Mouse (Mus musculus) mature B cell (primary cell): ENCODE measurements around the gene Gpld1.

Source experiments
- in situ Hi-C: fragments of 300-500 bp; cut with MboI; formaldehyde crosslinking; loops from 2 replicates; pipeline ENCODE4 v1.14.3; 2019

Gpld1 gene

GRCm38 (mm10) chr13:24942512-24943282 lies at the start of gene Gpld1:
TSS of gene Gpld1 (plus strand) at chr13:24943152.
- in situ Hi-C loops = no loop called here

GRCm38 (mm10) chr13:24893880-24894279 lies 49.1 kb upstream of the Gpld1 start:
- in situ Hi-C loops = no loop called here

DNA sequence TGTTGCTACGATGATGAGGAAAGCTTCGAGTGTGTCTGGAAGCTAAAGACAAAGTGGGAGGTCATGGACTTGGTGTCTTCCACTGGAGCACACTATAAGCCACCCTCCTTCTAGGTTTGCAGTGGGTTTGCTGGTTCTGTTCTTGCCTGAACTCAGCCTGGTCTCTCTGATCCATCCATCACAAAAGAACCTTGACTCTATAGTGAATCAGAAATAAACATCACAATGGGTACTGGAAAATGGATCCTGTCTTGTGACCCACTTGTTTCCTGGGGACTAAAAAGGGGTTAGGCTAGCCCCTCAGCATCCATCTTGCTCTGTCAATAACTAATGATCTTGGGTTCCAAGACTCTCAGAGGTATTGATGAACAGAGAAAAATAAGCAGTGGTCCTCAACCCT lies 41.0 kb upstream of the Gpld1 start:
- in situ Hi-C loops = no loop called here

DNA sequence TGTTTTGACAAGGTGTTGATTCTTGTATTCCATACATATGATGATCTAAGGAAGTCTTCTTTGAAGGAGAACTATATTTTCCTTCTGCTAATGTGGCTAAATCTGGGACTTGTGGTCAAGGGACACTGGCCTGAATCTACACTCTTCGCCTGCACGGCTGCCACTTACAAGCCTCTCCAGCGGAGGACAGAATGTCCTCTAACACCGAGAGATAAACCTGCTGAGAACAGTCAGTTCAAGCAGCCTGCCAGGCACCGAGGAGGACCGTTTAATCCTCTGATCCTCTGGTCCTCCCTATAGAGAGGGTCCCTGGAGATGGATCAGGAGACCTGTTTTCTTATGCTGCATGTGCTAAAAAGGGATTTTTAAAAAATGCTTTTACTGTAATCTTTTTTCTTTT lies 39.5 kb upstream of the Gpld1 start:
- in situ Hi-C loops = no loop called here

DNA sequence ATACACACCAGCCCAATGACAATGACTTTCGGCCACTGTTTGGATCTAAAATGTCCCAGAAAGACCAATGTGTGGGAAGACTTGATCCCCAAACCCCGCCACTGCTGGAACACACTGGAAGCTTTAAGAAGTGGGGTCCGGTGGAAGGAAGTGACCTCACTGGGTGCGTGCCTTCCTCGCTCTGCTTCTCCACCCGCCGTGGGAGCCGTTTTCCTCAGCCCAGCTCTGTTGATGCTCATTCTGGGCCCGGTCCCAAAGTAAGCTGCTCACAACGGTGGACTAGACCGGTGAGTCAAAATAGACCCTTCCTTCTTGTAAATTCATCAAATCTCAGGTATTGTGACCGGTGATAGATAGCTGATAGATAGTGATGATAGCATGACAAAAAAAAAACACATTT lies 37.5 kb upstream of the Gpld1 start:
- in situ Hi-C loops = no loop called here

GRCm38 (mm10) chr13:24906831-24907570 lies 36.0 kb upstream of the Gpld1 start:
- in situ Hi-C loops = no loop called here

- in situ Hi-C loops = no loop called here
Measured at GRCm38 (mm10) chr13:24909112-24909511, 33.8 kb upstream of the Gpld1 start.

DNA sequence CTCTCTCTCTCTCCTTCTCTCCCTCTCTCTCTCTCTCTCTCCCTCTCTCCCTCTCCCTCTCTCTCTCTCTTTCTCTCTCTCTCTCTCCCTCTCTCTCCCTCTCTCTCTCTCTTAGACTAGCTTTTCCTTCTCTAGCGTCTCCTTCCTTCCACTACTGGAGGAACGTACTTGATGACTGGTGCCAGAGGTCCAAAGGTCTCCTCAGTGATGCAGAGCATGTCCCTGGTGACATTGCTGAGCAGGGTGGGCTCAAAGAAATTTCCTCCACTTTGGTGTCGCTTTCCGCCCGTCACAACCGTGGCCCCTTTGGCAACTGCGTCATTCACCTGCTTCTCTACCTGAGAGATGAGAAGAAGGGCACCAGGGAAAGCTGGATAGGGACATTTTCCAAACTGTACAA lies 29.4 kb upstream of the Gpld1 start:
- in situ Hi-C loops = no loop called here

- in situ Hi-C loops = no loop called here
Measured at GRCm38 (mm10) chr13:24914915-24915314, 28.0 kb upstream of the Gpld1 start.

GRCm38 (mm10) chr13:24915831-24916230 lies 27.1 kb upstream of the Gpld1 start:
- in situ Hi-C loops = no loop called here

GRCm38 (mm10) chr13:24920333-24920977 lies 22.5 kb upstream of the Gpld1 start:
- in situ Hi-C loops = loop anchor here (10.0 kb wide), 1 partner anchor 436 kb away; no protein-coding TSS in a partner anchor

DNA sequence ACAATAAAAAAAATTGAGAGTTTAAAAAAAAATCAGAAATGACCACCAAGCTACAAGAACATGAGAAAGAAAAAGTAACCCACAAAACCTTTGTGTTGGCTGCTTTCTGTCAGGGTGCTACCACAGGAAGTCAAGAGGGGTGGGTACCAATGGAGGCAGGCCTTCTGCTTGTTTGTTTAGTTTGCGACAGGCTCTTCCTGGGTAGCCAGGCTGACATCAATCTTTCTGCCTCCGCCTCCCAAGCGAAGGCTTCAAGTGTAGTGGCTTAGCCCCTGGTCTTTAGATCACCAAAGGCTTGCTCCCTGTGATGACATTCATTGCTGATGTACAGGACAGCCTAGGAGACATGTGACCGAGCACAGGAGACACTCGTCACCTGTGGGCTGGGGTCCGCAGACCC lies 21.7 kb upstream of the Gpld1 start:
- in situ Hi-C loops = loop anchor here (10.0 kb wide), 1 partner anchor 436 kb away; no protein-coding TSS in a partner anchor

DNA sequence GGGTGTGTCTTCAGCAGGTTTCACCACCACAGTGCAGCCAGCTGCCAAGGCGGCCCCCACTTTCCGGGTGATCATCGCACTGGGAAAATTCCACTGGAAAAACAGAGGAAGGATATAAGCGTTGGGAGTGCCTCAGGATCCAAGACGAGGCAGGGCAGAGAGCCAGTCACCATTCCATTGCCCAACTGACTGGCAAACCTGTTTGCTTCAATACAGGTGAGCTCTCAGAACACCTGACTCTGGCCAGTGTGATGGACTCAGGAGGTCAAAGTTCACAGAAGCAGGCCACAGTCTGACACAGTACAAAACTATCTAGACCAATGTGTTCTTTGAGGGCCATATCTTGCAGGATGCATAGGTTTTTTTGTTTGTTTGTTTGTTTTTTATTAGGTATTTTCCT lies 19.0 kb upstream of the Gpld1 start:
- in situ Hi-C loops = loop anchor here (10.0 kb wide), 1 partner anchor 439 kb away; no protein-coding TSS in a partner anchor

GRCm38 (mm10) chr13:24930591-24930990 lies 12.4 kb upstream of the Gpld1 start:
- in situ Hi-C loops = no loop called here

DNA sequence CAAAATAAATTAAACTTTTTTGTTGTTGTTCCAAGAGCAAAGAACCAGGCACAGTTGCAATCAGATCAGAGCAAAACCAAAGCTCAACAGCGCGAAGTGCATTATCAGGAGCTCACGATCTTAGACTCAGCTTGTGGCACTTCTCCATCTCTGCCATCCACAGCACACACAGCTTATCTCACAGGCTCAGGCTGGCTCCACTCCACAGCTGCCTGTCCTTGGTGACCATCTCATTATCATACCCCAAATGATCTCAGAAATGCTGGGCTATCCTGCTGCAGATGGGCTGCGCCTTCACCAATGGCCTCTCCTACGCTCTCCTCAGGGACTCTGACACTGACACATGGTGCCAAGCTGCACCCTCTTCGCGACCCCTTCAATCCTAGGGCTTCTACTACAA lies 9.8 kb upstream of the Gpld1 start:
- in situ Hi-C loops = no loop called here

- in situ Hi-C loops = no loop called here
Measured at GRCm38 (mm10) chr13:24936772-24937107, 6.2 kb upstream of the Gpld1 start.

DNA sequence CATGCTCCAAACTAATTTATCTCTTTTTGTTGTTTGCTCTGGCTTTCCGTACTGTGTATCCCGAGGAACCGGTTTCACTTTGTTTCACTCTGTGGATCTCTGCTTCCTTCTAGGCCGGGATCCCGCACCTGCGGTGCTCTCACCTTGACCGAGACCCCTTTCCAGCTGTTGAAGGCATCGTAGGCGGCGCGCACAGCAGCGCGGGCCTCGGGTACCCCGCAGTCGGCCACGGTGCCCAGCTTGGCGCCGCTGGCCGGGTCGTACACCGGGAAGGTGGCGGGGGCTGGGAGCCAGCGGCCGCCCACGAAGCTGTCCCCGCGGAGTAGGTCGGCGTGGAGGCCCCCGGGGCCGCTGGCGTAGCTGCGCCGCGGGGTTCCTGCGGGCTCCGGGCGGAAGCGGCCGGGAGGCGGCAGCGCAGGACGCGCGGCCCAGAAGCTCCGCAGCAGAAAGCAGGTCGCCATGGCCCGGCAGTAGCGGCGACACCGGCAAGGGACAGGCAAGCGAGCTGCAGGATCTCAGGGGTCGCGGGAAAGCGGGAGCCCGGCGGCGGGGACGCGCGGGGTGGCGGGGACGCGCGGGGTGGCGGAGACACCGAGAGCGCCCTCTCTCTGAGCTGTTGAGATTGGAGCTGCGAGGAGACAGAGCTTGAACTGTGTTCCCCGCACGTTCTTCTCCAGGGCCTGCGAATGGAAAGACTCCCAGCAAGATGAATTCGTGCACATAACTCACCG lies 5.7 kb upstream of the Gpld1 start, which contains the start of gene Aldh5a1:
Aldh5a1 (minus strand) TSS at position 554 of the 731 bp plus-strand sequence.
- in situ Hi-C loops = no loop called here

GRCm38 (mm10) chr13:24937839-24938166 lies 5.1 kb upstream of the Gpld1 start:
- in situ Hi-C loops = no loop called here

DNA sequence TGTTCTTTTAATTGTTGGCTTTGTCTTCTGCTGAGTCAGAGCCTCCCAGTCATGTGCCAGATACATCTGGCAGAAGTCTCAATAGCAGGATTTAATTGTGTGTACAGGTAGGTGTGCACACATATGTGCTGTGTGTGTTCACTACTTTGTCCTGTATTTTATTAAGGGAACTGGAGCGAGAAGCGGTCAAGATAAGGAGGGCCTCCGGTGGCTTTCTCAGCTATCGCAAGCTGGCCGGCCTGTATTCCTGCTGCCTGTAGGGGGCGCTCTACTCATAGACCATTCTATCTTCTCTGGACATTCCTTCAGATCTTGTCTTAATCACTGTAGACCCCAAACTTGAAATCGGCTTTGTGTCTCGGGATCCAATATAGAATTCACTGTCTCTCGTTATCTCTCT lies 4.3 kb upstream of the Gpld1 start:
- in situ Hi-C loops = no loop called here

GRCm38 (mm10) chr13:24939472-24939871 lies 3.5 kb upstream of the Gpld1 start:
- in situ Hi-C loops = no loop called here

DNA sequence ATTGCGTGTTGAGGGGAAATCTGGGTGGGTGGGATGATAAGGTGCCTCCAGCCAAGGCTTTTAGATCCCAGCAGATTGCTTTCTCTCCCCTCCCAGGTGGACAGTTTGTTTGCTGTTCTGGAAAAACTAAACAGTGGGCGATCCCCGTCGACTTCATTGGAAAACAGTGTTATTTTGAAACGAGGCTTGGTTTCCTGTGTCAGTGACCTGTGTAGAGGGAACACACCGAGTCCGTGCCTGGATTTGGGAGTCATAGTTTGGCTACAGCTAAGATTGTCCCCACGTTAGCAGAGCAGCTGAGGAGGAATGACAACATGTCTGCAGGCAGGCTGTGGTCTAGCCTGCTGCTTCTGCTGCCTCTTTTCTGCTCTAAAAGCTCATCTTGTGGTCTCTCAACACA lies 351 bp downstream of the Gpld1 start:
- in situ Hi-C loops = no loop called here

- in situ Hi-C loops = no loop called here
Measured at GRCm38 (mm10) chr13:24945567-24945966, 2.6 kb downstream of the Gpld1 start.
